Mouse (Mus musculus): ENCODE data around the gene Olfr311. TPM values are rescaled to one million over a fixed set of nuclear protein-coding genes. Genes with fewer than 3 reads are reported as not detected.

The Olfr311 gene
- polyA plus RNA-seq, 1 experiment from 2014 or later: 0.16 TPM

DNA sequence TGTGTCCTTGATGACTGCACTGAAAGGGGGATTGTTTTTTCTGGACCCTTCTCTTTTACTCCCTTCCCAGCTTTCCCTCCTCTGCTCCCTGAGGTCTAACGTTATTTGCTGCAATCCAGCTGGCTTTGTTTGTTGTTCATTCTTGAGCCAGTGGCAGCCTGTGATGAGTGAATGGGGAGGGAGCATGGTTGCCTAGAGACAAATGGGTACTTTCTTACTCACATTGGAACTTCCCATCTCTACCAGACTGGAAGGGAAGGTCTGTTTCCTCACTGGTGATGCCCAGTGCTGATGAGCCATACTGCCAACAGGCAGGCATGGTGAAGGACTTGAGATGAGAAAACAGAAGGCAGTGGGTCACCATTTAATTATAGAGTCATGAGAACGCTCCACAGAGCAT is 10.7 kb downstream of the Olfr311 start:
- Histone ChIP-seq H3K4me1 (ENCODE audit: control insufficient read depth, insufficient read depth, low read length) (peaks cover 6% of the 10 kb centered on the region; the same call in 1 of the 2 replicates), H3K4me3 (ENCODE audit: low read depth, low read length) (no peak overlapping the region), H3K9ac (ENCODE audit: low read depth, low read length) (no peak overlapping the region), H3K4me2 (no peak overlapping the region), H3K27me3 (ENCODE audit: control insufficient read depth, insufficient read depth, low read length) (no peaks in the 10 kb centered on the region), H3K36me3 (ENCODE audit: control insufficient read depth, insufficient read depth, low read length) (peaks cover 7% of the 10 kb centered on the region; the same call in 1 of the 2 replicates), H3K27ac (ENCODE audit: low read depth, low read length) (no peak overlapping the region), H3K9me3 (replicated peaks; ENCODE audit: control insufficient read depth, low read length) (no peaks in the 10 kb centered on the region)
- 59% methylated on average over 2 of the region's 2 CpGs for WGBS (ENCODE audit: insufficient replicate concordance)
- ATAC-seq (replicated peaks; ENCODE audit: insufficient number of reproducible peaks, low FRiP score, low TSS enrichment): no peak

DNA sequence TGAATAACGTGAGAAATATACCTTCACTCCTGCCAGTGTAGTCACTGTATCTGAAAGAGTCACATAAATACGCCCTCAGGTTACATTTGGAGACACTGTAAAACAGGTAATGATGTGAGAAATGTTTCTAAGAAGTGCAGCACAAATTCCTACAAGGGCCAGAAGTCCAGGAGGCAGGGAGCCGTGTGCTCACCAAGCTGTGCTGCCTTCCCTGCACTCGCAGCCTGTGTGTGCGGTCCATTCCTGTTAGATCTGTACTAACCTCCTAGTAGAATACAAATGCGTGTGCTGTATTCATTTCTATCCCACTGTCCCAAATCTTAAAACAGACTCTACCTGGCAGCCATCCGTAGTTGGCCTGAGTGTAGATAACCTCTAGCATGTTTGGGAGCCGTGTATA is 21.7 kb downstream of the Olfr311 start:
- WGBS (ENCODE audit: insufficient replicate concordance): 89% methylated on average over 8 of the region's 8 CpGs
- H3K4me3 ChIP-seq (ENCODE audit: low read depth, low read length): no peak overlapping the region
- ATAC-seq (replicated peaks; ENCODE audit: insufficient number of reproducible peaks, low FRiP score, low TSS enrichment): no peak
- no peaks in the 10 kb centered on the region for H3K4me1 ChIP-seq (ENCODE audit: control insufficient read depth, insufficient read depth, low read length)
- H3K27me3 ChIP-seq (ENCODE audit: control insufficient read depth, insufficient read depth, low read length): no peaks in the 10 kb centered on the region
- no peak overlapping the region for H3K27ac ChIP-seq (ENCODE audit: low read depth, low read length)
- peaks cover 44% of the 10 kb centered on the region for H3K36me3 ChIP-seq (ENCODE audit: control insufficient read depth, insufficient read depth, low read length)
- peaks cover 18% of the 10 kb centered on the region for H3K9me3 ChIP-seq (replicated peaks; ENCODE audit: control insufficient read depth, low read length)
- H3K9ac ChIP-seq (ENCODE audit: low read depth, low read length): no peak overlapping the region
- H3K4me2 ChIP-seq: no peak overlapping the region

DNA sequence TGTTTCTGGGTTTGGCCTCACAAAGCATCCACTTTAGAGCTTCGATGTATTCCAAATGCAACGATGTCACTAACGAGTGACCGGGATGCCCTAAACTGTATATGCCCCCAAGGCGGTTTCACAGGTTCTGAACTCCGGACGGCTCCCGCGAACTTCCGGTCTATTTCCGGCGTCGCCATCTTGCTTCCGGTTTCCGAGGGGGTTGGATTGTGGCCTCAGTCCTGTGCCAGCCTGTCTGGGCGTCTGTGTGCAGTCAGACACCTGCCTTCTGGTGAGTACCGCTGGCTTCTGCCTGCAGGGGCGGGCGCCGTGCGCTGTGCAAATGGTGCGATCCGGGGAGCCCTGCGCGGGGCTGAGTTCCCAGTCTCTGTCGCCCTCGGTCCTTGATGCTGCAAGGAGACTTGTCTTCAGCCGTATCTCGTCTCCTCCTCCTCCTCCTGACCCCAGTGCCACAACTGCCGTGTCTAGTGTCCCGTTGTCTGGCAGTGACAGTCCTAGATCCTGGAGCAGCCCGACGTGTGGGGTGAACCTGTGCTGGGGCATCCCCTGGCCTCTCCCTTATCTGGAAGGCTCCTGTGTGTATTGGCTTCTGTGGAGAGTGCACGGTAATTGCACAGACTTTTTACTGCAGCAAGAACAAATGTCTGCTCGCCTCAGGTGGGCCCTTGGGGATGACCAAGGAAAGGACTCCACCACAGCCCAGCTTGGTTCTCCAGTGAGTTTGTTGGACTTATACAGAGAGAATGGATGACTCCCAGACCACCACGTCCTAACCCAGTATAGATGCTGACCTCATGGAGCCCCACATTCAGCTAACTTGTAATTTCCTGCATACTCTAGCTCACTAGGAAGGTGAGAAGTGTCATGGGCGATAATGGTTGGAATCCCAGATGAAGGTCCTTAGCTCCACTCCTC is 28.2 kb downstream of the Olfr311 start, which contains the start of gene 2810021J22Rik:
TSS of gene 2810021J22Rik (plus strand) at position 178 of the 915 bp plus-strand sequence.
- H3K4me2 ChIP-seq: peak within 1 kb of the TSS; percentile 84
- 3% methylated on average over 37 of the region's 37 CpGs for WGBS (ENCODE audit: insufficient replicate concordance)
- ATAC-seq (replicated peaks; ENCODE audit: insufficient number of reproducible peaks, low FRiP score, low TSS enrichment): peak; percentile 69
- no peaks in the 10 kb centered on the region for H3K9me3 ChIP-seq (replicated peaks; ENCODE audit: control insufficient read depth, low read length)
- no peaks in the 10 kb centered on the region for H3K27me3 ChIP-seq (ENCODE audit: control insufficient read depth, insufficient read depth, low read length)
- 0 out of 2 replicates have a peak, but pooled peaks cover 2% of the 10 kb centered on the region for H3K36me3 ChIP-seq (ENCODE audit: control insufficient read depth, insufficient read depth, low read length)
- H3K4me1 ChIP-seq (ENCODE audit: control insufficient read depth, insufficient read depth, low read length): peaks cover 8% of the 10 kb centered on the region; the same call in 1 of the 2 replicates
- H3K9ac ChIP-seq (ENCODE audit: low read depth, low read length): peak within 1 kb of the TSS; percentile 89
- peak within 1 kb of the TSS; percentile 70 for H3K27ac ChIP-seq (ENCODE audit: low read depth, low read length)
- peak within 1 kb of the TSS; percentile 87 for H3K4me3 ChIP-seq (ENCODE audit: low read depth, low read length)

GRCm38 (mm10) chr11:58867954-58868330 is 28.9 kb downstream of the Olfr311 start:
- Histone ChIP-seq H3K27me3 (ENCODE audit: control insufficient read depth, insufficient read depth, low read length) (no peaks in the 10 kb centered on the region), H3K27ac (ENCODE audit: low read depth, low read length) (no peak overlapping the region), H3K9ac (ENCODE audit: low read depth, low read length) (peak overlapping the region; percentile 89; the same call in 1 of the 2 replicates), H3K9me3 (replicated peaks; ENCODE audit: control insufficient read depth, low read length) (no peaks in the 10 kb centered on the region), H3K4me3 (ENCODE audit: low read depth, low read length) (peak overlapping the region; percentile 87), H3K36me3 (ENCODE audit: control insufficient read depth, insufficient read depth, low read length) (0 out of 2 replicates have a peak, but pooled peaks cover 2% of the 10 kb centered on the region), H3K4me2 (peak overlapping the region; percentile 84), H3K4me1 (ENCODE audit: control insufficient read depth, insufficient read depth, low read length) (peaks cover 8% of the 10 kb centered on the region; the same call in 1 of the 2 replicates)
- no peak for ATAC-seq (replicated peaks; ENCODE audit: insufficient number of reproducible peaks, low FRiP score, low TSS enrichment)
- WGBS (ENCODE audit: insufficient replicate concordance): 84% methylated on average over 6 of the region's 6 CpGs

DNA sequence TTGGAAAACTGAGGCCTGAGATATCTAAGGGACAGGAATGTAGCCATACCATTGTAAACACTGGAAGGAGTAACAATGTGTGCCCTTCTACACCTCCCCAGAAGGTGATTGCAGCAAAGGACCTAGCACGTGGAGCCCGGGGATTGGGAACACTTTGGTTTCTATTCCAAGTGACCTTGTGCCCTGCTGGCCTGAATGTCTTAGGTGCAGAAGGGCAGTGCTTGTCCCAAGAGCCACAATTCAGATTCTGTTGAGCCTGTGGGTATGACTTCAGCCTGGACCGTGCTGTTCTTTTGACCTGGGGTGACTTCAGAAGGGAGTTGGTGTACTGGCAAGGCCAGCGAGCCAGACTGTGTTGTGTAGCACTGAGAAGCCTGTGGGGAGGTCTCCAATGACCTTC is 31.9 kb downstream of the Olfr311 start:
- Histone ChIP-seq H3K4me3 (ENCODE audit: low read depth, low read length) (no peak overlapping the region), H3K9me3 (replicated peaks; ENCODE audit: control insufficient read depth, low read length) (no peaks in the 10 kb centered on the region), H3K9ac (ENCODE audit: low read depth, low read length) (no peak overlapping the region), H3K27ac (ENCODE audit: low read depth, low read length) (no peak overlapping the region), H3K4me2 (no peak overlapping the region), H3K27me3 (ENCODE audit: control insufficient read depth, insufficient read depth, low read length) (no peaks in the 10 kb centered on the region), H3K36me3 (ENCODE audit: control insufficient read depth, insufficient read depth, low read length) (0 out of 2 replicates have a peak, but pooled peaks cover 2% of the 10 kb centered on the region), H3K4me1 (ENCODE audit: control insufficient read depth, insufficient read depth, low read length) (peaks cover 8% of the 10 kb centered on the region; the same call in 1 of the 2 replicates)
- 78% methylated on average over 4 of the region's 4 CpGs for WGBS (ENCODE audit: insufficient replicate concordance)
- ATAC-seq (replicated peaks; ENCODE audit: insufficient number of reproducible peaks, low FRiP score, low TSS enrichment): no peak

DNA sequence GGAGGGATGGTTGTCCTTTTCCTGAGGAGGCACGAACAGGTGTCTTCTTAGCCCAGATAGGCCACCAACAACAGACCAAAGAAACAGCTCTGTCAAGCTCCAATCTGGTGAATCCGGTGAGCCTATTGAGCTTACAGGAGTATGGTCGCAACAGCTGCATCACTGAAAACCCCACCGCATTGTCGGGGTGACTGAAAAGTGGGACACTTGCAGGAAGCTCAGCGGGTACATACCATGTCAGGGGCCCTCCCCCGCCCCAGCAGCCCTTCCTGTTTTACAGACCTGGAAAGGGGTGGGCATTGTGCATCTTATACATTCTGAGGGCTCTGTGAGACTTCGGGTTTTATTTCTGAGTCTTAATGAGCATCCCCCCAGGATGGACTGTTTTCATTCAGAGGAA is 44.7 kb downstream of the Olfr311 start:
- WGBS (ENCODE audit: insufficient replicate concordance): 80% methylated on average over 8 of the region's 8 CpGs
- H3K9me3 ChIP-seq (replicated peaks; ENCODE audit: control insufficient read depth, low read length): no peaks in the 10 kb centered on the region
- ATAC-seq (replicated peaks; ENCODE audit: insufficient number of reproducible peaks, low FRiP score, low TSS enrichment): no peak
- H3K36me3 ChIP-seq (ENCODE audit: control insufficient read depth, insufficient read depth, low read length): peaks cover 12% of the 10 kb centered on the region
- H3K4me3 ChIP-seq (ENCODE audit: low read depth, low read length): no peak overlapping the region
- no peaks in the 10 kb centered on the region for H3K4me1 ChIP-seq (ENCODE audit: control insufficient read depth, insufficient read depth, low read length)
- no peak overlapping the region for H3K27ac ChIP-seq (ENCODE audit: low read depth, low read length)
- H3K27me3 ChIP-seq (ENCODE audit: control insufficient read depth, insufficient read depth, low read length): no peaks in the 10 kb centered on the region
- H3K4me2 ChIP-seq: no peak overlapping the region
- no peak overlapping the region for H3K9ac ChIP-seq (ENCODE audit: low read depth, low read length)

DNA sequence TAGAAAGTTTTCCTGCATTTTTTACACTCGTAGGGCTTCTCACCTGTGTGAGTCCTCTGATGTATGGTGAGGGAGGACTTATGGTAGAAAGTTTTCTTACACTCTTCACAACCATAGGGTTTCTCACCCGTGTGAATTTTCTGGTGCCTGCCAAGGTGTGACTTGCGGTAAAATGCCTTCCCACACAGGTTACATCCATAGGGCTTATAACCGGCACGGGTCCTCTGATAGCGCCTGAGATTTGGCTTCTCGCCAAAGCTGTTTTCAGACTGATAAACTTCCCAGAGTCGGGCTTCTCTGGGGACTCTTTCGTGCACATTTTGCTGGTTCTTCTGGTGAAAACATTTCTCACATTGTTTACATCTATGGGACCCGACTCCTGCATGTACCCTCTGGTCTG is 51.5 kb downstream of the Olfr311 start:
- Histone ChIP-seq H3K9ac (ENCODE audit: low read depth, low read length) (no peak overlapping the region), H3K27me3 (ENCODE audit: control insufficient read depth, insufficient read depth, low read length) (no peaks in the 10 kb centered on the region), H3K36me3 (ENCODE audit: control insufficient read depth, insufficient read depth, low read length) (peaks cover 28% of the 10 kb centered on the region), H3K27ac (ENCODE audit: low read depth, low read length) (no peak overlapping the region), H3K4me3 (ENCODE audit: low read depth, low read length) (no peak overlapping the region), H3K4me2 (no peak overlapping the region), H3K9me3 (replicated peaks; ENCODE audit: control insufficient read depth, low read length) (no peaks in the 10 kb centered on the region), H3K4me1 (ENCODE audit: control insufficient read depth, insufficient read depth, low read length) (no peaks in the 10 kb centered on the region)
- ATAC-seq (replicated peaks; ENCODE audit: insufficient number of reproducible peaks, low FRiP score, low TSS enrichment): no peak
- 87% methylated on average over 10 of the region's 10 CpGs for WGBS (ENCODE audit: insufficient replicate concordance)

Measured in heart, embryonic 11.5 days (tissue).